Mouse (Mus musculus) myocyte (in vitro differentiated cells): ENCODE measurements around the gene Cdca5. TPM values are rescaled to one million over a fixed set of nuclear protein-coding genes. Genes with fewer than 3 reads are reported as not detected.

Experiments used
- H3K27me3 ChIP-seq: one replicate; pipeline ENCODE4 v1.6.1; 2011; ENCODE audit not compliant: control insufficient read depth, insufficient read depth, insufficient read length
- H3K36me3 ChIP-seq: one replicate; pipeline ENCODE4 v1.6.1; 2011; ENCODE audit not compliant: control insufficient read depth, insufficient read depth
- H3K4me2 ChIP-seq: one replicate; pipeline ENCODE4 v1.6.1; 2011; ENCODE audit warnings: low read depth, control low read depth
- H3K4me3 ChIP-seq: one replicate; pipeline ENCODE4 v1.5.1; 2011; ENCODE audit warnings: mild to moderate bottlenecking, control low read depth, moderate library complexity
- H3K79me2 ChIP-seq: one replicate; pipeline ENCODE4 v1.6.1; 2011; ENCODE audit not compliant: control insufficient read depth, insufficient read depth
- H3ac ChIP-seq: one replicate; pipeline ENCODE4 v1.6.1; 2011; ENCODE audit not compliant: control insufficient read depth, insufficient read length
- CEBPB ChIP-seq: IDR thresholded peaks from 2 replicates; pipeline ENCODE4 v1.6.1; 2011; ENCODE audit warnings: mild to moderate bottlenecking, moderate library complexity; ENCODE audit not compliant: poor library complexity, insufficient read depth, severe bottlenecking
- E2F4 ChIP-seq: IDR thresholded peaks from one replicate; pipeline ENCODE4 v1.6.1; 2011; ENCODE audit warnings: mild to moderate bottlenecking, control low read depth, moderate library complexity; ENCODE audit not compliant: insufficient read depth
- MAX ChIP-seq: IDR thresholded peaks from one replicate; pipeline ENCODE4 v1.6.1; 2011; ENCODE audit warnings: low read depth, mild to moderate bottlenecking, control low read depth
- MYOD1 ChIP-seq, 3 experiments: IDR thresholded peaks; one replicate each; pipeline ENCODE4 v1.6.1; 2011; ENCODE audit warnings: control low read depth in 2 of 3, low read depth in 2 of 3, mild to moderate bottlenecking in 2 of 3, moderate library complexity in 1 of 3; ENCODE audit not compliant: insufficient read length in 2 of 3, control insufficient read depth in 1 of 3
- MYOG ChIP-seq, 3 experiments: IDR thresholded peaks; one replicate each; pipeline ENCODE4 v1.6.1; 2011; ENCODE audit warnings: control low read depth in 2 of 3, low read depth in 2 of 3, mild to moderate bottlenecking in 2 of 3; ENCODE audit not compliant: insufficient read length in 2 of 3, control insufficient read depth in 1 of 3, insufficient read depth in 1 of 3
- POLR2A ChIP-seq: IDR thresholded peaks from one replicate; pipeline ENCODE4 v1.6.1; 2011; ENCODE audit warnings: low read depth, mild to moderate bottlenecking, control low read depth, moderate library complexity; ENCODE audit not compliant: insufficient read length
- POLR2AphosphoS2 ChIP-seq: IDR thresholded peaks from one replicate; pipeline ENCODE4 v1.6.1; 2011; ENCODE audit warnings: low read depth, control low read depth; ENCODE audit not compliant: insufficient read length
- REST ChIP-seq: IDR thresholded peaks from one replicate; pipeline ENCODE4 v1.6.1; 2011; ENCODE audit warnings: mild to moderate bottlenecking, control low read depth, moderate library complexity; ENCODE audit not compliant: insufficient read depth, insufficient read length
- SRF ChIP-seq: IDR thresholded peaks from one replicate; pipeline ENCODE4 v1.6.1; 2011; ENCODE audit warnings: low read depth; ENCODE audit not compliant: control insufficient read depth, insufficient read length
- TCF12 ChIP-seq: IDR thresholded peaks from one replicate; pipeline ENCODE4 v1.6.1; 2011; ENCODE audit warnings: mild to moderate bottlenecking, control low read depth; ENCODE audit not compliant: poor library complexity, insufficient read depth, severe bottlenecking
- TCF3 ChIP-seq: IDR thresholded peaks from one replicate; pipeline ENCODE4 v1.6.1; 2011; ENCODE audit warnings: low read depth, control low read depth; ENCODE audit not compliant: insufficient read length
- USF1 ChIP-seq: IDR thresholded peaks from one replicate; pipeline ENCODE4 v1.6.1; 2011; ENCODE audit warnings: low read depth, mild to moderate bottlenecking, control low read depth, moderate library complexity
- polyA plus RNA-seq: library from polyadenylated mRNA; unstranded; fragments of >200 nt; fragmentation: generic; extraction: Trizol; gene quantifications from one replicate; pipeline ENCODE4 v1.2.1, GENCODE M21; 2012; ENCODE audit warnings: missing spikeins

Gene Cdca5
- polyA plus RNA-seq, 1 experiment = 7.7 TPM

DNA sequence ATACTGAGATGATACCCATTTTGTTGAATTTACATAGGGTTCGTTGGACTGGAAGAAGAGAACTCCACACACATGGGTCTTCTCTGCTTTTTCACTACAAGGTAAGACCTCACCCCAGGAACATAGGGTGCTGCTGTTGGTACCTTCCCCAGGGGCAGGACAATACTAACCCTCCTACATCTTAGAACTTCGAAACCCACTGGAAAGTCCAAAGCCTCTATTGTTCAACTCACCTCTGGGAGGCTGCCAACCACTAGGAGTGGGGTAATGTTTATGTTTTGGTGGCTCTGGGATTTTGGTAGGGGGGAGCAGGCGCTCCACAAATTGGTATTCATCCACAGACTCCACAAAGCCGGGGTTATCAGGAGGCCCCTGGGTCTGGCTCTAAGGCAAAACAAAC lies 28.1 kb upstream of the Cdca5 start:
- H3K36me3 ChIP-seq = peaks cover 27% of the 10 kb centered on the region
- H3K4me2 ChIP-seq = peak overlapping the region; percentile 86

GRCm38 (mm10) chr19:6057313-6058096 lies 27.3 kb upstream of the Cdca5 start, which contains the start of the genes Mrpl49 and Fau:
Gene Mrpl49 (minus strand): TSS chr19:6057785.
Gene Fau (plus strand): TSS chr19:6057844.
- Histone ChIP-seq H3K27me3 (no peaks in the 10 kb centered on the region), H3K36me3 (peaks cover 27% of the 10 kb centered on the region), H3ac (peak within 1 kb of the TSS; percentile 43), H3K79me2 (peaks cover 55% of the 10 kb centered on the region), H3K4me3 (peak within 1 kb of the TSS; percentile 96), H3K4me2 (peak within 1 kb of the TSS; percentile 98)
- TF ChIP-seq E2F4 (no peak), TCF3 (no peak), MYOG (IDR thresholded peaks at IDR 0.05; ENCODE audit: control insufficient read depth in 1 of 3, insufficient read depth in 1 of 3, insufficient read length in 2 of 3, low read depth in 2 of 3) (peak in 2 of 3 experiments; percentile 28 to 53), TCF12 (no peak), MAX (no peak), POLR2AphosphoS2 (peak; percentile 91), SRF (peak; percentile 86), USF1 (no peak), MYOD1 (IDR thresholded peaks at IDR 0.05; ENCODE audit: control insufficient read depth in 1 of 3, insufficient read length in 2 of 3, low read depth in 2 of 3) (peak in 1 of 3 experiments; percentile 46), REST (peak; percentile 29), CEBPB (no peak), POLR2A (peak; percentile 85)

More for the DNA sequence above, 28.1 kb upstream of the Cdca5 start:
- peak overlapping the region; percentile 96 for H3K4me3 ChIP-seq
- H3ac ChIP-seq = peak overlapping the region; percentile 43
- peaks cover 47% of the 10 kb centered on the region for H3K79me2 ChIP-seq
- TF ChIP-seq MAX (no peak), CEBPB (no peak), POLR2AphosphoS2 (no peak), MYOD1 (IDR thresholded peaks at IDR 0.05; ENCODE audit: control insufficient read depth in 1 of 3, insufficient read length in 2 of 3, low read depth in 2 of 3) (no peak), TCF3 (no peak), REST (no peak), POLR2A (no peak), USF1 (no peak), E2F4 (no peak), TCF12 (no peak), SRF (no peak), MYOG (IDR thresholded peaks at IDR 0.05; ENCODE audit: control insufficient read depth in 1 of 3, insufficient read depth in 1 of 3, insufficient read length in 2 of 3, low read depth in 2 of 3) (no peak)
- no peaks in the 10 kb centered on the region for H3K27me3 ChIP-seq

- TF ChIP-seq SRF (no peak), CEBPB (peak; percentile 57)
- H3K27me3 ChIP-seq = no peaks in the 10 kb centered on the region
- H3K79me2 ChIP-seq = peaks cover 65% of the 10 kb centered on the region
- H3K36me3 ChIP-seq = peaks cover 18% of the 10 kb centered on the region
- peak overlapping the region; percentile 98 for H3K4me2 ChIP-seq
- peak overlapping the region; percentile 43 for H3ac ChIP-seq
- peak overlapping the region; percentile 96 for H3K4me3 ChIP-seq
These were observed 26.3 kb upstream of the Cdca5 start for GRCm38 (mm10) chr19:6058513-6058912.

DNA sequence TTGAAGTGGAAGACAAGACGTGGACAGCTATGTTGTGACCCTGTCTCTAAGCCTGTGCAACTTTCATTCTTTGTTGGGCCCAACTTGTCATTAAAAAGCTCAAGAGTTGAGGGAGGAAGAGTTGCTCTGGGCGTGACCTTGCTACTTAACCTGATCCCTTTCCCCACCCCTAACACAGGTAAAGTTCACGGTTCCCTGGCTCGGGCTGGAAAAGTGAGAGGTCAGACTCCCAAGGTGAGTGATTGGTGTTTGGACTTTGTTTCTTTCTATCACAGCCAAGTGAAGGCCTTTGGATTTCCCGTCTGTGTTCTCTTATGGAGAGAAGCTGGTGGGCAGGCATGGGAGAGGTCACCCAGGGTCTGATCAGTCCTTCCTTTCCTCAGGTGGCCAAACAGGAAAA lies 25.8 kb upstream of the Cdca5 start:
- Histone ChIP-seq H3K27me3 (no peaks in the 10 kb centered on the region), H3ac (no peak overlapping the region), H3K79me2 (peaks cover 65% of the 10 kb centered on the region), H3K4me2 (peak overlapping the region; percentile 98), H3K36me3 (peaks cover 18% of the 10 kb centered on the region), H3K4me3 (peak overlapping the region; percentile 96)
- TF ChIP-seq SRF = no peak
- no peak for TF ChIP-seq REST
- TF ChIP-seq USF1 = no peak
- TF ChIP-seq MAX = no peak
- TF ChIP-seq MYOG (IDR thresholded peaks at IDR 0.05; ENCODE audit: control insufficient read depth in 1 of 3, insufficient read depth in 1 of 3, insufficient read length in 2 of 3, low read depth in 2 of 3) = no peak
- no peak for TF ChIP-seq MYOD1 (IDR thresholded peaks at IDR 0.05; ENCODE audit: control insufficient read depth in 1 of 3, insufficient read length in 2 of 3, low read depth in 2 of 3)
- no peak for TF ChIP-seq TCF3
- TF ChIP-seq POLR2A = no peak
- TF ChIP-seq POLR2AphosphoS2 = no peak
- no peak for TF ChIP-seq E2F4
- no peak for TF ChIP-seq TCF12
- no peak for TF ChIP-seq CEBPB
